Mouse (Mus musculus) brain, embryonic 14.5 days (tissue): Measurements from ENCODE around the gene Mns1.

ENCODE experiments used
- CTCF ChIP-seq: fragments of 200-500 bp; IDR thresholded peaks from 2 replicates; pipeline ENCODE4 v1.5.1; 2012; ENCODE audit warnings: inconsistent platforms, mild to moderate bottlenecking, moderate library complexity, borderline replicate concordance; ENCODE audit not compliant: insufficient read depth, insufficient read length; ENCODE audit errors: extremely low read depth
- POLR2A ChIP-seq: fragments of 200-500 bp; IDR thresholded peaks from 2 replicates; pipeline ENCODE4 v1.6.1; 2012; ENCODE audit warnings: mild to moderate bottlenecking, inconsistent platforms, borderline replicate concordance; ENCODE audit not compliant: poor library complexity, insufficient read depth, insufficient read length, severe bottlenecking; ENCODE audit errors: extremely low read depth

GRCm38 (mm10) chr9:72404446-72404845 is 33.4 kb upstream of the Mns1 start:
- TF ChIP-seq CTCF (no peak), POLR2A (no peak)
